Mouse (Mus musculus): ENCODE results near the gene Srebf2. TPM values are rescaled to one million over a fixed set of nuclear protein-coding genes. Genes with fewer than 3 reads are reported as not detected.

Gene Srebf2
- polyA plus RNA-seq, 1 experiment from 2014 or later = 114 TPM

- Histone ChIP-seq H3K4me3 (ENCODE audit: low read depth, low read length) (peak overlapping the region; percentile 44), H3K36me3 (ENCODE audit: insufficient read depth) (no peaks in the 10 kb centered on the region), H3K27ac (ENCODE audit: low read depth) (no peak overlapping the region), H3K27me3 (ENCODE audit: insufficient read depth, low read length) (peaks cover 99% of the 10 kb centered on the region), H3K4me2 (peak overlapping the region; percentile 76), H3K9ac (peak overlapping the region; percentile 13), H3K9me3 (ENCODE audit: low read depth, low read length) (no peaks in the 10 kb centered on the region), H3K4me1 (ENCODE audit: insufficient read depth) (no peaks in the 10 kb centered on the region)
- ATAC-seq (ENCODE audit: insufficient read depth) (peak; percentile 53; the same call in 1 of the 2 replicates), DNase-seq (peak; percentile 56)
- under 1% methylated on average over 108 of the region's 112 CpGs for WGBS
- TF ChIP-seq CTCF (IDR thresholded peaks at IDR 0.05; ENCODE audit: low read depth) = no peak
These were observed 65.2 kb downstream of the Srebf2 start for GRCm38 (mm10) chr15:82211911-82212751.

DNA sequence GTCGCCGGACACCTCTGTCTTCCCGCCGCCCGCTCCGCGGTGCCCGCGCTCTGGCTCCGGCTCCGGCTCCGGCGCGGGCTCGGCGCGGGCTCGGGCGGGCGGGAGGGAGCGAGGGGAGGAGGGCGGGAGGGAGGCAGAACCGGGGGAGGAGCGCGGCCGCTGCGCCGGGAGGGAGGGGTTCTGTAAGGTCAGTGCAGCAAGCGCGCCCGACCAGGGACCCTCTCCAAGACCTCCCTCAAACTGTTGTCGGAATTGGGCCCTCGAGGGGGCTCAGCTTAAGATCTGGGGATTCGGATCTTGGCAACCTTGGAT, 65.7 kb downstream of the Srebf2 start, which contains the start of gene Shisa8:
Shisa8 (minus strand) TSS at position 64 of the 312 bp plus-strand sequence.
- Histone ChIP-seq H3K36me3 (ENCODE audit: insufficient read depth) (no peaks in the 10 kb centered on the region), H3K27me3 (ENCODE audit: insufficient read depth, low read length) (peaks cover 96% of the 10 kb centered on the region), H3K4me2 (peak within 1 kb of the TSS; percentile 76), H3K27ac (ENCODE audit: low read depth) (no peak within 1 kb of the TSS), H3K9ac (peak within 1 kb of the TSS; percentile 13), H3K9me3 (ENCODE audit: low read depth, low read length) (no peaks in the 10 kb centered on the region), H3K4me3 (ENCODE audit: low read depth, low read length) (peak within 1 kb of the TSS; percentile 44), H3K4me1 (ENCODE audit: insufficient read depth) (no peaks in the 10 kb centered on the region)
- ATAC-seq (ENCODE audit: insufficient read depth) (peak; percentile 13; the same call in 1 of the 2 replicates), DNase-seq (peak; percentile 33)
- under 1% methylated on average over 26 of the region's 34 CpGs for WGBS
- no peak for TF ChIP-seq CTCF (IDR thresholded peaks at IDR 0.05; ENCODE audit: low read depth)

DNA sequence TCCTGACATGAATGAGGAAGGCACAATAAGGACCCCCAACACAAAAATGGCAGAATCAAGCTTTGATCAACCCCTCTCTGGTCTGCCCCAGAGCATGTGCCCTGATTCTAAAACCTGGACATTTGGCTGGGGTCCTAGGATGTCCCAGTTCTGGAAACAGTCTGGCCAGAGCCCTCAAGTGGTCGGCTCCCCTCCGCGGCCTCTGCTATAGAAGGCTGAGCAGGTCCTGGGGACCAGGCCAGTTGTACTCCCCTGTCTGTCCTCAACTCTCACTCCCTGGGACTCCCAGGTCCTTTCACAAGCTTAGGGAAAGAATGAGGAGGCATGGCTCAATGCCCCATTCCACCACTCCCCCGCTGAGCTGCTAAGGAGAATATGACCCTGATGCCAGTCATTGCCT, 66.2 kb downstream of the Srebf2 start:
- ATAC-seq (ENCODE audit: insufficient read depth) (no peak), DNase-seq (no peak)
- H3K9me3 ChIP-seq (ENCODE audit: low read depth, low read length) = no peaks in the 10 kb centered on the region
- 22% methylated on average over 4 of the region's 4 CpGs for WGBS
- H3K4me1 ChIP-seq (ENCODE audit: insufficient read depth) = no peaks in the 10 kb centered on the region
- no peak overlapping the region for H3K9ac ChIP-seq
- no peak overlapping the region for H3K4me2 ChIP-seq
- no peak overlapping the region; the same call in 1 of the 2 replicates for H3K4me3 ChIP-seq (ENCODE audit: low read depth, low read length)
- TF ChIP-seq CTCF (IDR thresholded peaks at IDR 0.05; ENCODE audit: low read depth) = no peak
- H3K27ac ChIP-seq (ENCODE audit: low read depth) = no peak overlapping the region
- H3K27me3 ChIP-seq (ENCODE audit: insufficient read depth, low read length) = peaks cover 91% of the 10 kb centered on the region
- H3K36me3 ChIP-seq (ENCODE audit: insufficient read depth) = no peaks in the 10 kb centered on the region

GRCm38 (mm10) chr15:82215332-82216046, 68.5 kb downstream of the Srebf2 start:
- 27% methylated on average over 11 of the region's 11 CpGs for WGBS
- DNase-seq = no peak
- Histone ChIP-seq H3K9ac (no peak overlapping the region), H3K27ac (ENCODE audit: low read depth) (no peak overlapping the region), H3K9me3 (ENCODE audit: low read depth, low read length) (no peaks in the 10 kb centered on the region), H3K27me3 (ENCODE audit: insufficient read depth, low read length) (peaks cover 68% of the 10 kb centered on the region), H3K4me2 (no peak overlapping the region), H3K4me1 (ENCODE audit: insufficient read depth) (no peaks in the 10 kb centered on the region), H3K4me3 (ENCODE audit: low read depth, low read length) (no peak overlapping the region), H3K36me3 (ENCODE audit: insufficient read depth) (no peaks in the 10 kb centered on the region)
- ATAC-seq (ENCODE audit: insufficient read depth) = no peak
- TF ChIP-seq CTCF (IDR thresholded peaks at IDR 0.05; ENCODE audit: low read depth) = no peak

GRCm38 (mm10) chr15:82216142-82216827, 69.3 kb downstream of the Srebf2 start:
- WGBS = 45% methylated on average over 20 of the region's 20 CpGs
- Histone ChIP-seq H3K4me3 (ENCODE audit: low read depth, low read length) (no peak overlapping the region), H3K9me3 (ENCODE audit: low read depth, low read length) (no peaks in the 10 kb centered on the region), H3K27ac (ENCODE audit: low read depth) (no peak overlapping the region), H3K4me2 (no peak overlapping the region), H3K36me3 (ENCODE audit: insufficient read depth) (no peaks in the 10 kb centered on the region), H3K27me3 (ENCODE audit: insufficient read depth, low read length) (peaks cover 67% of the 10 kb centered on the region), H3K4me1 (ENCODE audit: insufficient read depth) (no peaks in the 10 kb centered on the region), H3K9ac (no peak overlapping the region)
- ATAC-seq (ENCODE audit: insufficient read depth) (no peak), DNase-seq (peak; percentile 21)
- no peak for TF ChIP-seq CTCF (IDR thresholded peaks at IDR 0.05; ENCODE audit: low read depth)

- H3K27me3 ChIP-seq (ENCODE audit: insufficient read depth, low read length) = peaks cover 59% of the 10 kb centered on the region
- ATAC-seq (ENCODE audit: insufficient read depth) (no peak), DNase-seq (no peak)
- H3K9ac ChIP-seq = no peak overlapping the region
- 18% methylated on average over 7 of the region's 7 CpGs for WGBS
- TF ChIP-seq CTCF (IDR thresholded peaks at IDR 0.05; ENCODE audit: low read depth) = no peak
- H3K4me3 ChIP-seq (ENCODE audit: low read depth, low read length) = no peak overlapping the region
- H3K4me2 ChIP-seq = no peak overlapping the region
- no peaks in the 10 kb centered on the region for H3K9me3 ChIP-seq (ENCODE audit: low read depth, low read length)
- no peaks in the 10 kb centered on the region for H3K4me1 ChIP-seq (ENCODE audit: insufficient read depth)
- no peak overlapping the region for H3K27ac ChIP-seq (ENCODE audit: low read depth)
- H3K36me3 ChIP-seq (ENCODE audit: insufficient read depth) = no peaks in the 10 kb centered on the region
These were observed 70.1 kb downstream of the Srebf2 start for GRCm38 (mm10) chr15:82217039-82217438.

GRCm38 (mm10) chr15:82217980-82218379, 71.0 kb downstream of the Srebf2 start:
- no peak overlapping the region for H3K4me3 ChIP-seq (ENCODE audit: low read depth, low read length)
- no peaks in the 10 kb centered on the region for H3K36me3 ChIP-seq (ENCODE audit: insufficient read depth)
- H3K27me3 ChIP-seq (ENCODE audit: insufficient read depth, low read length) = peaks cover 50% of the 10 kb centered on the region
- no peaks in the 10 kb centered on the region for H3K4me1 ChIP-seq (ENCODE audit: insufficient read depth)
- no peaks in the 10 kb centered on the region for H3K9me3 ChIP-seq (ENCODE audit: low read depth, low read length)
- H3K27ac ChIP-seq (ENCODE audit: low read depth) = no peak overlapping the region
- 29% methylated on average over 9 of the region's 9 CpGs for WGBS
- TF ChIP-seq CTCF (IDR thresholded peaks at IDR 0.05; ENCODE audit: low read depth) = no peak
- ATAC-seq (ENCODE audit: insufficient read depth) (no peak), DNase-seq (no peak)
- no peak overlapping the region for H3K9ac ChIP-seq
- H3K4me2 ChIP-seq = no peak overlapping the region
